Mouse (Mus musculus) small intestine, adult 2 months (tissue): ENCODE measurements around the gene Vapb.

Experiments used
- CTCF ChIP-seq: fragments of 200-500 bp; IDR thresholded peaks from 2 replicates; pipeline ENCODE4 v1.5.1; 2012; ENCODE audit warnings: low read depth, mild to moderate bottlenecking, control low read depth, inconsistent platforms, low read length, moderate library complexity, mixed read lengths; ENCODE audit not compliant: insufficient replicate concordance, insufficient read length; ENCODE audit errors: extremely low read depth
- POLR2A ChIP-seq: fragments of 200-500 bp; IDR thresholded peaks from 2 replicates; pipeline ENCODE4 v1.6.1; 2012; ENCODE audit warnings: low read depth, mild to moderate bottlenecking, control low read depth, inconsistent platforms, low read length, moderate library complexity

GRCm38 (mm10) chr2:173780931-173781330 lies 43.6 kb downstream of the Vapb start:
- TF ChIP-seq CTCF (no peak), POLR2A (no peak)
